Mouse (Mus musculus): ENCODE results near the gene Grsf1. TPM values are rescaled to one million over a fixed set of nuclear protein-coding genes. Genes with fewer than 3 reads are reported as not detected.

Grsf1 gene
- polyA plus RNA-seq, 1 experiment from 2014 or later, result 91.0 TPM

- WGBS, result 17% methylated on average over 6 of the region's 6 CpGs
- Histone ChIP-seq H3K9ac (replicated peaks; ENCODE audit: low read length) (no peak overlapping the region), H3K4me1 (ENCODE audit: control insufficient read depth, insufficient read depth, low read length) (no peaks in the 10 kb centered on the region), H3K27ac (replicated peaks; ENCODE audit: low read depth, low read length) (no peak overlapping the region), H3K4me3 (ENCODE audit: low read depth, low read length) (no peak overlapping the region), H3K27me3 (ENCODE audit: control insufficient read depth, insufficient read depth, low read length) (no peaks in the 10 kb centered on the region), H3K36me3 (replicated peaks; ENCODE audit: control insufficient read depth, insufficient read depth, low read depth, low read length) (no peaks in the 10 kb centered on the region), H3K4me2 (ENCODE audit: low read depth, low read length) (no peak overlapping the region), H3K9me3 (replicated peaks; ENCODE audit: control insufficient read depth, low read length) (no peaks in the 10 kb centered on the region)
- ATAC-seq (replicated peaks; ENCODE audit: insufficient number of reproducible peaks, low FRiP score, low TSS enrichment, low read depth) (no peak), DNase-seq (ENCODE audit: low spot score) (no peak)
These were observed 9.3 kb upstream of the Grsf1 start for GRCm38 (mm10) chr5:88685306-88685705.

- Histone ChIP-seq H3K4me1 (ENCODE audit: control insufficient read depth, insufficient read depth, low read length) (no peaks in the 10 kb centered on the region), H3K4me3 (ENCODE audit: low read depth, low read length) (no peak overlapping the region), H3K9ac (replicated peaks; ENCODE audit: low read length) (no peak overlapping the region), H3K4me2 (ENCODE audit: low read depth, low read length) (no peak overlapping the region), H3K36me3 (replicated peaks; ENCODE audit: control insufficient read depth, insufficient read depth, low read depth, low read length) (no peaks in the 10 kb centered on the region), H3K27ac (replicated peaks; ENCODE audit: low read depth, low read length) (no peak overlapping the region), H3K27me3 (ENCODE audit: control insufficient read depth, insufficient read depth, low read length) (no peaks in the 10 kb centered on the region), H3K9me3 (replicated peaks; ENCODE audit: control insufficient read depth, low read length) (no peaks in the 10 kb centered on the region)
- WGBS, result 39% methylated on average over 3 of the region's 3 CpGs
- DNase-seq (ENCODE audit: low spot score) (no peak), ATAC-seq (replicated peaks; ENCODE audit: insufficient number of reproducible peaks, low FRiP score, low TSS enrichment, low read depth) (no peak)
These were observed 8.3 kb upstream of the Grsf1 start for GRCm38 (mm10) chr5:88684226-88684625.

- H3K36me3 ChIP-seq (replicated peaks; ENCODE audit: control insufficient read depth, insufficient read depth, low read depth, low read length), result no peaks in the 10 kb centered on the region
These were observed 7.7 kb upstream of the Grsf1 start for GRCm38 (mm10) chr5:88683706-88684105.

GRCm38 (mm10) chr5:88680567-88680966 lies 4.6 kb upstream of the Grsf1 start:
- no peak overlapping the region for H3K4me2 ChIP-seq (ENCODE audit: low read depth, low read length)
- H3K4me3 ChIP-seq (ENCODE audit: low read depth, low read length), result no peak overlapping the region
- no peaks in the 10 kb centered on the region for H3K27me3 ChIP-seq (ENCODE audit: control insufficient read depth, insufficient read depth, low read length)
- H3K27ac ChIP-seq (replicated peaks; ENCODE audit: low read depth, low read length), result no peak overlapping the region
- no peak overlapping the region for H3K9ac ChIP-seq (replicated peaks; ENCODE audit: low read length)
- H3K36me3 ChIP-seq (replicated peaks; ENCODE audit: control insufficient read depth, insufficient read depth, low read depth, low read length), result no peaks in the 10 kb centered on the region
- no peaks in the 10 kb centered on the region for H3K9me3 ChIP-seq (replicated peaks; ENCODE audit: control insufficient read depth, low read length)
- H3K4me1 ChIP-seq (ENCODE audit: control insufficient read depth, insufficient read depth, low read length), result no peaks in the 10 kb centered on the region
- no peak for ATAC-seq (replicated peaks; ENCODE audit: insufficient number of reproducible peaks, low FRiP score, low TSS enrichment, low read depth)
- no peak for DNase-seq (ENCODE audit: low spot score)
- 90% methylated on average over 6 of the region's 6 CpGs for WGBS

More at GRCm38 (mm10) chr5:88683706-88684105, 7.7 kb upstream of the Grsf1 start:
- Histone ChIP-seq H3K4me3 (ENCODE audit: low read depth, low read length) (no peak overlapping the region), H3K4me2 (ENCODE audit: low read depth, low read length) (no peak overlapping the region), H3K9ac (replicated peaks; ENCODE audit: low read length) (no peak overlapping the region), H3K27ac (replicated peaks; ENCODE audit: low read depth, low read length) (no peak overlapping the region), H3K27me3 (ENCODE audit: control insufficient read depth, insufficient read depth, low read length) (no peaks in the 10 kb centered on the region), H3K9me3 (replicated peaks; ENCODE audit: control insufficient read depth, low read length) (no peaks in the 10 kb centered on the region), H3K4me1 (ENCODE audit: control insufficient read depth, insufficient read depth, low read length) (no peaks in the 10 kb centered on the region)
- 83% methylated on average over 9 of the region's 9 CpGs for WGBS
- no peak for DNase-seq (ENCODE audit: low spot score)
- ATAC-seq (replicated peaks; ENCODE audit: insufficient number of reproducible peaks, low FRiP score, low TSS enrichment, low read depth), result no peak

- no peak for ATAC-seq (replicated peaks; ENCODE audit: insufficient number of reproducible peaks, low FRiP score, low TSS enrichment, low read depth)
- 21% methylated on average over 6 of the region's 6 CpGs for WGBS
These were observed 3.4 kb upstream of the Grsf1 start for GRCm38 (mm10) chr5:88679341-88679740.

GRCm38 (mm10) chr5:88678929-88679328 lies 3.0 kb upstream of the Grsf1 start:
- H3K36me3 ChIP-seq (replicated peaks; ENCODE audit: control insufficient read depth, insufficient read depth, low read depth, low read length), result no peaks in the 10 kb centered on the region
- 60% methylated on average over 7 of the region's 7 CpGs for WGBS
- H3K4me1 ChIP-seq (ENCODE audit: control insufficient read depth, insufficient read depth, low read length), result no peaks in the 10 kb centered on the region
- H3K27ac ChIP-seq (replicated peaks; ENCODE audit: low read depth, low read length), result no peak overlapping the region
- no peaks in the 10 kb centered on the region for H3K27me3 ChIP-seq (ENCODE audit: control insufficient read depth, insufficient read depth, low read length)
- no peak for ATAC-seq (replicated peaks; ENCODE audit: insufficient number of reproducible peaks, low FRiP score, low TSS enrichment, low read depth)
- H3K4me3 ChIP-seq (ENCODE audit: low read depth, low read length), result no peak overlapping the region
- H3K4me2 ChIP-seq (ENCODE audit: low read depth, low read length), result no peak overlapping the region
- DNase-seq (ENCODE audit: low spot score), result no peak
- no peaks in the 10 kb centered on the region for H3K9me3 ChIP-seq (replicated peaks; ENCODE audit: control insufficient read depth, low read length)
- H3K9ac ChIP-seq (replicated peaks; ENCODE audit: low read length), result no peak overlapping the region

More at GRCm38 (mm10) chr5:88679341-88679740, 3.4 kb upstream of the Grsf1 start:
- H3K9me3 ChIP-seq (replicated peaks; ENCODE audit: control insufficient read depth, low read length), result no peaks in the 10 kb centered on the region
- DNase-seq (ENCODE audit: low spot score), result no peak
- no peak overlapping the region for H3K4me3 ChIP-seq (ENCODE audit: low read depth, low read length)
- H3K4me1 ChIP-seq (ENCODE audit: control insufficient read depth, insufficient read depth, low read length), result no peaks in the 10 kb centered on the region
- no peak overlapping the region for H3K4me2 ChIP-seq (ENCODE audit: low read depth, low read length)
- no peak overlapping the region for H3K9ac ChIP-seq (replicated peaks; ENCODE audit: low read length)
- no peak overlapping the region for H3K27ac ChIP-seq (replicated peaks; ENCODE audit: low read depth, low read length)
- no peaks in the 10 kb centered on the region for H3K36me3 ChIP-seq (replicated peaks; ENCODE audit: control insufficient read depth, insufficient read depth, low read depth, low read length)
- no peaks in the 10 kb centered on the region for H3K27me3 ChIP-seq (ENCODE audit: control insufficient read depth, insufficient read depth, low read length)

GRCm38 (mm10) chr5:88674703-88675442 lies 1.1 kb downstream of the Grsf1 start:
- H3K36me3 ChIP-seq (replicated peaks; ENCODE audit: control insufficient read depth, insufficient read depth, low read depth, low read length), result no peaks in the 10 kb centered on the region; the same call in 1 of the 2 replicates
- H3K27me3 ChIP-seq (ENCODE audit: control insufficient read depth, insufficient read depth, low read length), result no peaks in the 10 kb centered on the region
- ATAC-seq (replicated peaks; ENCODE audit: insufficient number of reproducible peaks, low FRiP score, low TSS enrichment, low read depth), result no peak; the same call in 1 of the 2 replicates
- peak overlapping the region; percentile 99 for H3K9ac ChIP-seq (replicated peaks; ENCODE audit: low read length)
- DNase-seq (ENCODE audit: low spot score), result peak; percentile 40
- H3K4me3 ChIP-seq (ENCODE audit: low read depth, low read length), result peak overlapping the region; percentile 96
- H3K4me1 ChIP-seq (ENCODE audit: control insufficient read depth, insufficient read depth, low read length), result no peaks in the 10 kb centered on the region
- no peaks in the 10 kb centered on the region for H3K9me3 ChIP-seq (replicated peaks; ENCODE audit: control insufficient read depth, low read length)
- H3K27ac ChIP-seq (replicated peaks; ENCODE audit: low read depth, low read length), result peak overlapping the region; percentile 94
- peak overlapping the region; percentile 87 for H3K4me2 ChIP-seq (ENCODE audit: low read depth, low read length)
- WGBS, result under 1% methylated on average over 45 of the region's 47 CpGs

- DNase-seq (ENCODE audit: low spot score) (no peak), ATAC-seq (replicated peaks; ENCODE audit: insufficient number of reproducible peaks, low FRiP score, low TSS enrichment, low read depth) (no peak)
- H3K27ac ChIP-seq (replicated peaks; ENCODE audit: low read depth, low read length), result no peak overlapping the region
- no peaks in the 10 kb centered on the region for H3K4me1 ChIP-seq (ENCODE audit: control insufficient read depth, insufficient read depth, low read length)
- H3K27me3 ChIP-seq (ENCODE audit: control insufficient read depth, insufficient read depth, low read length), result no peaks in the 10 kb centered on the region
- H3K4me2 ChIP-seq (ENCODE audit: low read depth, low read length), result no peak overlapping the region
- no peak overlapping the region for H3K9ac ChIP-seq (replicated peaks; ENCODE audit: low read length)
- H3K9me3 ChIP-seq (replicated peaks; ENCODE audit: control insufficient read depth, low read length), result no peaks in the 10 kb centered on the region
- H3K4me3 ChIP-seq (ENCODE audit: low read depth, low read length), result no peak overlapping the region
- H3K36me3 ChIP-seq (replicated peaks; ENCODE audit: control insufficient read depth, insufficient read depth, low read depth, low read length), result peaks cover 14% of the 10 kb centered on the region
- 88% methylated on average over 5 of the region's 5 CpGs for WGBS
These were observed 12.1 kb downstream of the Grsf1 start for GRCm38 (mm10) chr5:88663875-88664274.

Data from embryonic facial prominence, embryonic 11.5 days (tissue).